In the genomic region with DNA sequence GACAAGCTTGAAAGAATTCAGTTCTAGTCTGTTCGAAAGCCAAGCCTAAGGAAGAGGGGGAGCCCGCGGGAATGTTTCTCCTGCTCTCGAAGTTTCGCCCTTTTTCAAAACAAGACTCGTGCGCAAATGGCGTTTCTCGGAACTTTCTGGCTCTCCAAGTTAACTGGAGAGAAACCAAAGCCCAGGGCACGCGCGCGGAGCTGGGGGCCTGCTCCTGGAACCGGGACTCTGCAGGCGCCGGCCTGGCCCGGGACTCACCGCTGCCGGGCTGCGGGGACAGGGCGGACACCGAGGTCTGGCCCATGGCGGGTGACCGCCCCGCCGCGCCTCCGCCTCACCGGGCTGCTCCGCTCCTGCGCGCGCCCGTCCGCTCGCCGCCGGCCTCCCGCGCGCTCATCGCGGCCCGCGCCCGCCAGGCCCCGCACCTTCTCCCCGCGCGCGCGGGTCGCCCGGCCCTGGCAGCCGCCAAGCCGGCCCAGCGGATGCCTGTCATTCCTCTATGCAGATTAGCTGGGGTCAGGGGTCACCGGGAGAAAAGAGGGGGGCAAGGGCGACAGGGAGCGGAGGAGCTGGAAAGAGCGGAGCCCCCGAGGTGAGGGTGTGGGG, we compare ENCODE assay signal across 8 mouse cellular contexts.
DNase-seq lines count a peak whose midpoint lies in the region; ATAC-seq and TF ChIP-seq lines count a peak whose summit lies in the region.

No protein-coding gene starts in this region.

- H3K4me3 ChIP-seq in thymus, adult 2 months (ENCODE audit: control insufficient read depth, insufficient read depth, low read length) = peak overlapping the region; percentile 24
- H3K4me3 ChIP-seq in embryonic facial prominence, embryonic 11.5 days (ENCODE audit: low read depth, low read length) = peak overlapping the region; percentile 54
- peak overlapping the region; percentile 87 for H3K4me3 ChIP-seq in heart, adult 2 months
- peak overlapping the region; percentile 57 for H3K4me3 ChIP-seq in limb, embryonic 14.5 days (replicated peaks; ENCODE audit: low read length)
- peak overlapping the region; percentile 61 for H3K4me3 ChIP-seq in midbrain, embryonic 13.5 days (replicated peaks)
- peak overlapping the region; percentile 64 for H3K4me3 ChIP-seq in stomach, embryonic 16.5 days (replicated peaks; ENCODE audit: low read length)

- ATAC-seq in embryonic facial prominence, embryonic 11.5 days (replicated peaks; ENCODE audit: insufficient number of reproducible peaks, low FRiP score, low TSS enrichment, low read depth) = peak; percentile 92
- peak; percentile 60 for ATAC-seq in limb, embryonic 14.5 days (ENCODE audit: low FRiP score, low read depth)
- peak; percentile 91 for ATAC-seq in midbrain, embryonic 13.5 days
- peak; percentile 82 for ATAC-seq in stomach, embryonic 16.5 days (ENCODE audit: insufficient read depth, low FRiP score)

- no peak for TF ChIP-seq POLR2A in thymus, adult 2 months (IDR thresholded peaks at IDR 0.05; ENCODE audit: control insufficient read depth, extremely low read depth, insufficient read depth, low read length, poor library complexity)
- TF ChIP-seq POLR2A in heart, adult 2 months (IDR thresholded peaks at IDR 0.05; ENCODE audit: insufficient read depth, low read depth, low read length) = no peak
- no peak for TF ChIP-seq POLR2A in limb, embryonic 14.5 days (IDR thresholded peaks at IDR 0.05; ENCODE audit: borderline replicate concordance, extremely low read depth, insufficient read depth, insufficient read length)

- peak; percentile 8 for DNase-seq in thymus, adult 2 months
- DNase-seq in thymus, adult 18-20 months = no peak
- DNase-seq in embryonic facial prominence, embryonic 11.5 days (ENCODE audit: low spot score) = peak; percentile 78
- peak; percentile 81 to 83 for DNase-seq in heart, adult 2 months
- DNase-seq in kidney, adult 18-20 months = peak; percentile 77
- DNase-seq in limb, embryonic 14.5 days (ENCODE audit: low spot score) = peak; percentile 85

- H3K36me3 ChIP-seq in thymus, adult 2 months (ENCODE audit: control insufficient read depth, insufficient read depth, low read length) = no peaks in the 10 kb centered on the region
- no peaks in the 10 kb centered on the region for H3K36me3 ChIP-seq in embryonic facial prominence, embryonic 11.5 days (replicated peaks; ENCODE audit: control insufficient read depth, insufficient read depth, low read depth, low read length)
- peaks cover 22% of the 10 kb centered on the region for H3K36me3 ChIP-seq in heart, adult 2 months (ENCODE audit: control insufficient read depth, insufficient read depth, low read length)
- H3K36me3 ChIP-seq in limb, embryonic 14.5 days (ENCODE audit: control insufficient read depth, insufficient read depth, low read length) = no peaks in the 10 kb centered on the region
- H3K36me3 ChIP-seq in midbrain, embryonic 13.5 days = no peaks in the 10 kb centered on the region
- no peaks in the 10 kb centered on the region for H3K36me3 ChIP-seq in stomach, embryonic 16.5 days (ENCODE audit: control insufficient read depth, insufficient read depth, low read length)

- no peaks in the 10 kb centered on the region; the same call in 1 of the 2 replicates for H3K27me3 ChIP-seq in thymus, adult 2 months (ENCODE audit: control insufficient read depth, insufficient read depth, low read length)
- no peaks in the 10 kb centered on the region for H3K27me3 ChIP-seq in embryonic facial prominence, embryonic 11.5 days (ENCODE audit: control insufficient read depth, insufficient read depth, low read length)
- no peaks in the 10 kb centered on the region for H3K27me3 ChIP-seq in heart, adult 2 months (ENCODE audit: control insufficient read depth, insufficient read depth, low read length)
- H3K27me3 ChIP-seq in limb, embryonic 14.5 days (ENCODE audit: control insufficient read depth, insufficient read depth, low read length) = no peaks in the 10 kb centered on the region
- no peaks in the 10 kb centered on the region for H3K27me3 ChIP-seq in midbrain, embryonic 13.5 days
- H3K27me3 ChIP-seq in stomach, embryonic 16.5 days (ENCODE audit: control insufficient read depth, insufficient read depth, low read length) = no peaks in the 10 kb centered on the region

- peak overlapping the region; percentile 84 for H3K9ac ChIP-seq in embryonic facial prominence, embryonic 11.5 days (replicated peaks; ENCODE audit: low read length)
- peak overlapping the region; percentile 97 for H3K9ac ChIP-seq in heart, adult 2 months (ENCODE audit: low read depth, low read length)
- H3K9ac ChIP-seq in limb, embryonic 14.5 days (ENCODE audit: low read depth, low read length, severe bottlenecking) = peak overlapping the region; percentile 96
- H3K9ac ChIP-seq in midbrain, embryonic 13.5 days (replicated peaks) = peak overlapping the region; percentile 71
- H3K9ac ChIP-seq in stomach, embryonic 16.5 days (ENCODE audit: low read length) = peak overlapping the region; percentile 96

- intact Hi-C loops in heart, adult 2 months (cut with DNase I) = loop anchor here (2.0 to 10.0 kb wide), 3 partner anchors 47 to 733 kb away; no protein-coding TSS in a partner anchor

- TF ChIP-seq EP300 in heart, adult 2 months (IDR thresholded peaks at IDR 0.05; ENCODE audit: insufficient read depth, low read depth, low read length) = no peak

- H3K9me3 ChIP-seq in embryonic facial prominence, embryonic 11.5 days (replicated peaks; ENCODE audit: control insufficient read depth, low read length) = no peaks in the 10 kb centered on the region
- no peaks in the 10 kb centered on the region for H3K9me3 ChIP-seq in limb, embryonic 14.5 days (ENCODE audit: control insufficient read depth, low read length)
- H3K9me3 ChIP-seq in midbrain, embryonic 13.5 days = no peaks in the 10 kb centered on the region
- no peaks in the 10 kb centered on the region for H3K9me3 ChIP-seq in stomach, embryonic 16.5 days (replicated peaks; ENCODE audit: control insufficient read depth, low read length)

- TF ChIP-seq CTCF in thymus, adult 2 months (IDR thresholded peaks at IDR 0.05; ENCODE audit: borderline replicate concordance, control insufficient read depth, extremely low read depth, insufficient read depth, low read length, poor library complexity) = no peak
- TF ChIP-seq CTCF in heart, adult 2 months (IDR thresholded peaks at IDR 0.05) = no peak

- H3K79me2 ChIP-seq in heart, adult 2 months (replicated peaks; ENCODE audit: control insufficient read depth, insufficient read depth, low read length) = no peaks in the 10 kb centered on the region; the same call in 1 of the 2 replicates

- peak overlapping the region; percentile 76 for H3K4me2 ChIP-seq in embryonic facial prominence, embryonic 11.5 days (ENCODE audit: low read depth, low read length)
- peak overlapping the region; percentile 70 for H3K4me2 ChIP-seq in limb, embryonic 14.5 days (replicated peaks; ENCODE audit: low read depth, low read length, severe bottlenecking)
- H3K4me2 ChIP-seq in midbrain, embryonic 13.5 days (replicated peaks) = peak overlapping the region; percentile 87
- peak overlapping the region; percentile 78 for H3K4me2 ChIP-seq in stomach, embryonic 16.5 days (ENCODE audit: low read depth, low read length)

- H3K4me1 ChIP-seq in thymus, adult 2 months (replicated peaks; ENCODE audit: control insufficient read depth, insufficient read depth, low read length) = peaks cover 6% of the 10 kb centered on the region
- peaks cover 4% of the 10 kb centered on the region; the same call in 1 of the 2 replicates for H3K4me1 ChIP-seq in embryonic facial prominence, embryonic 11.5 days (ENCODE audit: control insufficient read depth, insufficient read depth, low read length)
- H3K4me1 ChIP-seq in heart, adult 2 months (ENCODE audit: control insufficient read depth, insufficient read depth, low read length) = peaks cover 8% of the 10 kb centered on the region
- peaks cover 34% of the 10 kb centered on the region for H3K4me1 ChIP-seq in limb, embryonic 14.5 days (ENCODE audit: control insufficient read depth, insufficient read depth, low read length)
- peaks cover 14% of the 10 kb centered on the region for H3K4me1 ChIP-seq in midbrain, embryonic 13.5 days (replicated peaks)
- H3K4me1 ChIP-seq in stomach, embryonic 16.5 days (ENCODE audit: control insufficient read depth, insufficient read depth, low read length) = peaks cover 34% of the 10 kb centered on the region

- H3K27ac ChIP-seq in thymus, adult 2 months (ENCODE audit: control insufficient read depth, insufficient read depth, low read length) = no peak overlapping the region
- peak overlapping the region; percentile 79 for H3K27ac ChIP-seq in embryonic facial prominence, embryonic 11.5 days (replicated peaks; ENCODE audit: low read depth, low read length)
- peak overlapping the region; percentile 96 for H3K27ac ChIP-seq in heart, adult 2 months
- H3K27ac ChIP-seq in limb, embryonic 14.5 days (replicated peaks; ENCODE audit: low read depth, low read length) = peak overlapping the region; percentile 98
- H3K27ac ChIP-seq in midbrain, embryonic 13.5 days = peak overlapping the region; percentile 62
- peak overlapping the region; percentile 100 for H3K27ac ChIP-seq in stomach, embryonic 16.5 days (ENCODE audit: low read length)

- 3% methylated on average over 62 of the region's 62 CpGs for WGBS in thymus, adult 2 months
- under 1% methylated on average over 57 of the region's 62 CpGs for WGBS in embryonic facial prominence, embryonic 11.5 days
- under 1% methylated on average over 61 of the region's 62 CpGs for WGBS in heart, adult 2 months
- WGBS in limb, embryonic 14.5 days = under 1% methylated on average over 34 of the region's 62 CpGs
- WGBS in midbrain, embryonic 13.5 days = under 1% methylated on average over 58 of the region's 62 CpGs
- WGBS in stomach, embryonic 16.5 days = under 1% methylated on average over 61 of the region's 62 CpGs

Comparison
In these comparisons a context has a peak if more than half of its experiments do, and no peak if none do; other contexts are left out.
1. DNase-seq: peak in thymus, adult 2 months (single experiment), embryonic facial prominence, embryonic 11.5 days (single experiment), heart, adult 2 months (2 of 2), kidney, adult 18-20 months (single experiment) and limb, embryonic 14.5 days (single experiment); none in thymus, adult 18-20 months (0 of 2).
2. H3K4me3 ChIP-seq: peak in every context shown above with its lines; median percentile 87 in heart, adult 2 months; 64 in stomach, embryonic 16.5 days; 61 in midbrain, embryonic 13.5 days; 57 in limb, embryonic 14.5 days; 54 in embryonic facial prominence, embryonic 11.5 days; 24 in thymus, adult 2 months.
3. Peak in every context shown above with its lines, with median percentiles within 50 percentile points of each other: ATAC-seq, H3K4me2 ChIP-seq and H3K9ac ChIP-seq.